Mouse (Mus musculus) mesoderm, embryonic 11.5 days (tissue): Measurements from ENCODE around the gene Epn3.
A peak's percentile ranks its signal among the peaks of the same experiment; 100 is the strongest.

Experiments used
- DNase-seq: peaks from one replicate; pipeline ENCODE4 v3.0.0-alpha.2; 2012; ENCODE audit warnings: low read depth, low spot score

The Epn3 gene

DNA sequence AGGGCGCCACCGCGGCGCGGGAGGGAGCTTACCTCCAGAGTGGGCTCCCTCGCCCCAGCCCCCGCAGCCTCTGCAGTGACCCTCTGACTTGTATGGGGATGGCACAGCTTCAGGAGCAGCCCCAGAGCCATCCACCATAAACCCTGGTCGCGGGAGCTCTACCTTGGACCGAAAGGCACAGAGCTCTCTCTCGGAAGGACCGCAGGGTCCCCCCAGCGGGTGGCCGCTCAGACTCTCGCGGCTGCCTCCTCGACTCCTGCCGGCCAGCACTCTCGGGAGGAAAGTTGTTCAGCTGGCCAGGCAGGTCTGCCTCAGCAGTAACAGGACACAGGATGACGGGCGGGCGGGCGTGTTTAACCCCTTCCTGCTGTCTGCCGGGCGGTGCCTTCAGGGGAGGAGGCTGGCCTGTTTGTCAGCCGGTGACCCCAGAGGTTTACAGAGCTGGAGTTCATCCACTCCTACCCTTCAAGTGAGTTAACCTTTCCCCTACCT, at the start of gene Epn3:
Gene Epn3 (minus strand): TSS at position 314 of the 492 bp plus-strand sequence.
- peak; percentile 46 for DNase-seq

DNA sequence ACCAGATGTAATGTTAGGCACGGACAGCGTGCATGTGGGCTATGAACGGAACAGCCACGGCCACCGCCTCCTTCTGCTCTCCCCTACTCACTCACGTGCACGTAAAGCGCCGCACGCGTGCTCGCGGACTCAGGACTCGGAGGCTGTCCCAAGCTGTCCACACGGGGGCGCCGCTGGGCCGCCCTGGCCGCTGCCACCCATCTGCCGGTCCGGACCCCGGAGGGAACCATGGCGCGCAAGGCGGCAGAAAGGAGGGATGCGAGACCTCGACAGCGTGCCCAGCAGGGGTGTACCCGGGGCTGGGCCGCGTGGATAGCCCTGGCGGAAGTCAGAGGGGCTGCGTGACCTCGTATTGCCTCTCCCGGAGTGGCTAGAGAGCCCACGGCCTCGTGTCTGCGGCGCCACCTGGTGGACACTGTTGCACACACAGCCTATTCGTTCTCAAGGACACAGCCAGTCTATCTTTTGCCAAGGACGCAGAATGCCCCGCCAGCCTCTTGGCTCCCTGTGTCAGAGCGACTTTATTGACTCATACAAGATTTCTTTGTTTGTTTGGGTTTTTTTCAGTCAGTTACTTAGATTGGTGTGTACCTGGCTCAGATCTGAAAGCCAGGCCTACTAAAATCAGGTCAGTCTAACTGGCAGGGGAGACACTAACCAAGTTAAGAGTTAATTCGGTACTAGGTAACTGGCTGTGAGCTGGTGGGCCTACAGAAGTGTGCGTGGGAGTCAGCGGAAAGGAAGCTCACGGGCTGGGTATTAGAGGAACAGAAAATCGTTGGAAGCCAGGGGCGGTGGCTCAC, 49.3 kb upstream of the Epn3 start, which contains the start of gene Rsad1:
Gene Rsad1 (minus strand): TSS at position 368 of the 803 bp plus-strand sequence.
- DNase-seq, result peak; percentile 94

DNA sequence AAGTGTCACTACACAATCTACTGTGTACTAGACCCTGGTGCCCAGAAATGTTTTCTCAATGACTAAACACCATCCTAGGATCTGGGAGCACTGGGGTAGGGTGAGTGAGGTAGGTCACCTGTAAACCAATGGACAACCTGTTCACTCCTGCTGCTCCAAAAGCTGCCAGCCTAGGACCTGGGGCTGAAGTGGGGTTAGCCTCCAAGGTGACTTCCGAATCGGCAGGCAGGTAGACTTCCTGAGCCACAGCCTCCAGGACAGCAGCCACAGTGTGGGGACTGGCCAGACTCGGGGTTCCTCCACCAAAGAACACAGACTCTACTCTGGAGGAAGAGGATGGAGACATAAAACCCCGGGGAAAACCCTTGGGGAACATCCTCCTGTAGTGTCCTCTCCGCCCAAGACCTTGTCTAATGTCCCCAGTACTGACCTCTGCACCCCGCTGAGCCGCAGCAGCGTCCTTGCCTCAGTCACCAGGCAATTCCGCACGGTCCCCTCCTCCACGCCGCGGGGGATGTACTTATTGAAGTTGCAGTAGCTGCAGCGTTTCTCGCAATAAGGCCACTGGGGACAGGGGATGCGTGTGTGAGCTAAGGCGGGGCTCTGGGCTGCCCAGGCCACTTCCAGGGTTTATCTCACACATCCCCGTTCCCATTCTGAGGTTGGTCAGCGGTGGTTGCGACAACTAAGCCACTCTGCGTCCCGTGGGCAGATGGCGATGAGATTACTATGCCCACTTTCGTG, 48.4 kb upstream of the Epn3 start:
- peak; percentile 47 for DNase-seq

DNA sequence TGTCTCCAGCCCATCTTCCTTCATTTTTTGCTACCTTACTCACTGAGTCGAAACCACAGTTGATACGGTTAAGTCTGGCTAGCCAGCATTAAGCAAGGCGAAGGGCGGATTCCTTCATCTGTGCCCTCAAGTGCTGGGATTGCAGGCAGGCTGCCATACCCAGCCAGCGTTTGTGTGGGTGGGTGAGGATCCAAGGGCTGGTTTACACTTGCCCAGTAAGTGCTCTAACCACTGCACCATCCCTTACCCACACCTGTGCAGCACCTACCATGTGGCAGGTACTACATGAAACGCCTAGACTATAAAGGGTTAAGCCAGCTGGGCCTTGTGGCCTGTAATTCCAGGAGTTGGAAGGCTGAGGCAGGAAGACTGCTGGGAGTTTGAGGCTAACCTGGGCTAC, 47.5 kb upstream of the Epn3 start:
- no peak for DNase-seq

DNA sequence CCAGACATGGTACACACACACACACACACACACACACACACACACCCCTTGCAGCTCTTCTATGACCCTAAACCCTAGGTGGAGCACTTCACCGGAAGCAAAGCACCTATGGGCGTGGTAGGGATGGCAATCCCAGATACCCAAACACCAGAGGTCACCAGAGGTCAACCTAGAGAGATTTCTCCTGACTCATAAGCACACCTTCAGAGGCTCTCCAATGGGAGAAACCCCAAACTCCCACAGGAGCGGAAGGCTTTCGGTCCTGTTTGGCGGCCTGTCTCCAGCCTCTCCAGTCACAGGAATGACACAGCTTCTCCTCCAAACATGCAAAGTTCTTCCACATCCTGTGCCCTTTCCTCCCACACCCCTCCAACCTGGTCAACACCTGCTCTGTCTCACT, 46.6 kb upstream of the Epn3 start:
- DNase-seq, result no peak

DNA sequence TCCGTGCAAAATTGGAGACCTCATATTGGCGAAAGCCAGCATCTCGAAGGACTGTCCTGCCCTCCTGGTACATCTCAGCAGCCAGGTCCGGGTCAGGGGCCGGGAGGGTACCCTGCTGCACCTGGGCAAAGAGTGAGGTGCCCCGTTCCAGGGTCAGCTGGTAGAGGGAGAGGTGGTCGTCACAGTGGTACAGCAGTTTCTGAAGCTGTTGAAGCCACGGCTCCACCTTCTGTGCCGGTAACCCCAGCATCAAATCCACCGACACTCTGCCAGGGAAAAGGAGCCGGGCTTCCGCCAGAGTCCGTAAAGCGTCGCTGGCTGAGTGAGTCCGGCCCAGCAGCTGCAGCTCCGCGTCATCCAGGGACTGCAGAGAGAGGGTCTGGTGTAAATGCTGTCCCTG, 44.6 kb upstream of the Epn3 start:
- DNase-seq, result no peak

DNA sequence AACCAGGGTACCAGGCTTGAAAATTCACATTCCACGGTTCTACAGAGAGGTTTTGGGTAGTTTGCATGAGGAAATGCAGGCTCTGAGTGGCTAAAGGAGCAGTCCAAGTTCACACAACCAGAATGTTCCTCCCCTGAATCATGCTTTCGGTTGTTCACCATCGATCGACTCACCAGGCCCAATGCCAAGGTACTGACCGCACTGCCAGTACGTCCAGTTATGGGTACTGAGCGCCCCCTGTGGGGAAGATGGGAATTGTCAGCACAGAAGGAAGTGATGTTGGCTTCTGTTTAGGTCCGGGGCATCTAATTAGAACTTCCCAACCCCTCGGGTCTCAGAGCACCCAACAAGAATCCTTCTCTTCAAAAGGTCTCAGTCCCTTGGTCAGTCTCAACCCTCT, 44.2 kb upstream of the Epn3 start:
- peak; percentile 63 for DNase-seq

DNA sequence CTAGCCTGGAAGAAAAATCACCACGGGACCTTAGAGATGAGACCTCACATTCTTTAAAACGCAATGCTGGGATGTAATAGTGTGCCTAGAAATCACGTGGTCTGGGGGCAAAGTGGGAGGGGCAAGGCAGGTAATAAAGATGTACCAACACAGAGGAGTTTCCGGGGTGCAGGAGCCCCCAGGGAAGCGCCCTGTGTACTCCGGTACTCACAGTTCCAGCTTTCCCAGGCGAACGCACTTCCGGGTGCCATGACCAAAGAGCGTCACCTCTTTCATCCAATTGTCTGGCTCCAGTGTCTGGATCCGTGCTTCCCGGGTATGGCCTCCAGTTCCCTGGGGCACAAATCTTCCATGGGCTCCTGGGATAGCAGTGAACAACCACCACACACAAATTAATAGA, 43.6 kb upstream of the Epn3 start:
- no peak for DNase-seq

DNA sequence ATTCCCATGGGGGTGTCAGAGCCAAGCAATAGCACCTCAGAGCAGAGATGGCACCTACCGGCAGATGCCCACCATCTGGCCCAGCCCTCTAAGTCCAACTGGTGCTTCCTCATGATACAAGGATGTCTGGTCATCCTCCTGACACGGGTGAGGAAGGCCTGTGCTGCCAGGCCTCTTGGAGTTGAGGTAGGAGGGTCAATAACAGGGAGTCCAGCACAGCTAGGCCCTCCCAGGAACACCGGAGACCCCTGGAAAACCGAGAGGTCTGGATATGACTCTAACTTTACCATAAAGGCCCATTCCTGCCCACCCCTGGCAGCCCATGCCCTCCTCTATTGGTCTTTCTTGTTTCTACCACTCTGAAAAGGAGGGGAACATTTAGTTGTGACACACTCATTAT, 42.6 kb upstream of the Epn3 start:
- no peak for DNase-seq

DNA sequence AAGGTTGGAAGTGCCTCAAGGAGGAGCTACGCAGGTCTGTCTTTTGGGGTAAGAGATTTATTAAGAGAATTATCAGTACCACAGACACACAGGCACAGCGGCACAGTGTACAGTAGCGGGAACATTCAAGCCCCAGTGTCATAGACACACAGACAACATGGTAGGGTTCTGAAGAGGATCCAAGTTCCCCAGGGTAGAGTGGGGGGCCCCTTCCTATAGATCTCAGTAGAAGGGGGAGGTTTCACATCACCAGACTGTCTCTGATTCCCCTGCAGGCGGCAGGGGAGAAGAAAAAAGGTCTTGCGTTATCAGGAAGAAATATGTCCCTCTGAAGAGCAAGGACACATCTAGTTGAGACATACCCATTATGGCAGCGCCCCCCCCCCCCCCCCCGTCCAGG, 40.0 kb upstream of the Epn3 start:
- DNase-seq, result no peak

DNA sequence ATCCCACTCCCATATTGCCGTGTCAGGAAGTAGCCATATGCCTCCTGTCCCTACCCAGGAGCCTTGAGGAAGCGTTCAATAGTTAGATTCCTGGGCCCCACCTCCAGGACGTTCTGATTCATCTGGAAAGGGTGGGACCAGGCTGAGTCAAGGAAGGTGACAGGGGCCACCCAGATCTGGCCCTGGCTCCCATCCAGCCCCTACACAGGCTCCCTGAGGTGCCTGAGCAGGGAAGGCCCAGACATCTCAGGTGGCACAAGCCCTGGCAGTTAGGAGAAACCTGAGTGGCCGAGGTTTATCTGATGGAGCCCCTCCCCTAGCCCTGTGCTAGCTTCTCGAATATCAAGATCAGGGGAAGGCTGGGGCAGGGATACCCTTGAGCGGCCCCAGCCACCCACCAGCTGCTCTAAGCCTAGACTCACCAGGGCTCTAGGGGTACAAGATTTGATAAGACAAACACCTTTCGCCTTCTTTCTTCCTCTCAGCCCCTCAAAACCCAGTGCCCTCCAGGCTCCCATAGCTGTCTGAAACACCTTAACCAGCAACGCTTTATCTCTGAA, 39.0 kb upstream of the Epn3 start:
- DNase-seq, result no peak

DNA sequence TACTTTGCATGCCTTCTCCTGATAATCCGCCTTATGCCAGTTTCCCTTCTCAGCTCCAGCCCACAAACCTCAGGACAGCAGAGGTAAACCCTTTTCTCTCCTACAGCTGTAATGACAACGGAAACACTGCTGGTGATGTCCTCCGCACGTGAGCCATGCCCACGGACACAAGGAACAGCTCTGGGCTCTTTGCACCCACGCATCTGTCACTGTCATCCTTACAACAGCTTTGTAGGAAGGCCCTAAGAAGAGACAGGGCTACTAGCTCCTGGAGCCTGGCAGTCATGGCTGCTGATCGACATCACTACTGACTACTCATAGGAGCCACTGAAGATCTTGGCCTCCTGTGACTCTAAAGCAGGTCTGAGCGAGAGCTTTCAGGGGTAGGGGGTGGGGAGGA, 33.4 kb upstream of the Epn3 start:
- DNase-seq, result no peak

DNA sequence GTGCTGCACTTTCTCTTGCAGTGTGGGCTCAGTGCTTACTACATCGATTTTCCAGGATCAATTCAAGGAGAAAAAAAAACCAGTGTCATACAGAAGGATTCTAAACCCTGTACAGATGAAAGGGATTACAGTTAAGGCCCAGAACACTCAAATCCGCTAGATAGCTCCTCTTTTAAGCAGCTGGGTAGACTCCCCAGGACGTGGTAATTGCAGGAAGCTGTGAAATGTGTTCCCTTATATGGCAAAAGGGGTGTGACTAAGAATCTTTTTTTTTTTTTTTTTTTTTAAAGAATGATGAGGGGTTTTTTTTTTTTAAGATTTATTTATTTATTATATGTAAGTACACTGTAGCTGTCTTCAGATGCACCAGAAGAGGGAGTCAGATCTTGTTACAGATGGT, 29.1 kb upstream of the Epn3 start:
- DNase-seq, result no peak

DNA sequence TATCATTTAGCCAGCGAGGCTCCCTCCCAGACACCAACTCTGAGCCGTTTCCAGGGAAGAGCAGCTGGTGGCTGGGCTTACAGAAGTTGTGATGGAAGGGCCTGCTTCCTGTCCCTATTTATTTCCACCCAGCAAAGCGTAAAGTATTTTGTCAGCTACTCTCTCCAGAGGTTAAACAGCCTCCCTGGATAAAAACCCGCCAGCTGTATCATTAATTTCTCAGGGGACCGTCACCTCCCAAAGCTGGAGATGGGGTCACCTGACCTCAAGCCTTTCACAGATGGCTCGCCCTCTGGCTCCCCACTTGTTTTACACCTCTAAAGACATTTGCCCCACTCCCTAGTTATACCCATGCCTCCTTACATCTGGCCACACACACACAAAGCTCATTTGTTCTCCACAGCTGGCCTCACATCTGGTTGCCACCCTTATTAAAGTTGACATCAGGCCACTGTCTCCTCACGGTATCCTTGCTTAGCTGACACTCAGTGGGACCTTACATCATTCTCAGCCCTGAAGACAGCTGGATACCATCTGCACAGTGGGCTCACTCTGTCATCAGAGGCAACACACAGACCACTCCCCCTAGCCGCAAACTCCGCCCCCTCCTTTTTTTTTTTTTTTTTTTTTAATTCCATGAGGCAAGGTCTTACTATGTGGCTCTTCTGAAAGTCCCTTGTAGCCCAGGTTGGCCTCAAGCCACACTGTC, 26.6 kb upstream of the Epn3 start:
- peak; percentile 70 for DNase-seq

DNA sequence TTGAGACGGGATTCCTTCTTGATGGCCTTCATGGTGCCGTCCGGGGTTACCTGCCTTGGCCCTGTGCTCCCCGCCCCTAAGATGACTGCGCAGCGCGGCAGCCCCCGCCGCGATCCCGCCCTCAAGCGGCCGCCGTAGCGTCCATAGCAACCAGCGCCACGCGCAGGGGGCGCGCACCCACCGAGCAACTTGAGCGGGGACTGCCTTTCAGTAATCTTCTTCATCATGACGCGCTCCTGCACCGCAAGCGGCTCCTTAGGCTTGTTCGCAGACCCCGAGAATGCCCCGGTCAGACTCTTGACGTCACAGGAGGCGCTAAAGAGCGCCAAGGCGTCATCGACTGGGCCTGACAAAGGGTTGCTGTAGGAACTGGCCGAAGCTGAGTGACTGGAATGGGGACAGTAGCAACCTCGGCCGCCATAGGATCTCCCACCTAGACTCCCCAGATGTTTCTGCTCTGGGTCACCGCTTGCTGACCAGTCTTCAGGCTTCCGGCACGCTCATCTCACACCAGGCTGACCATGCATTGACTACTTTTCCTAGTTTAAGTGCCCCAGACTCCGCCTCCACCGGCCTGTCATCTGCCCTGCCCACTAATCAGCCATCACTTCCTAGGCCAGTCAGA, 21.6 kb upstream of the Epn3 start, which contains the start of gene Mycbpap:
Gene Mycbpap (minus strand): TSS at position 524 of the 625 bp plus-strand sequence.
- peak; percentile 86 for DNase-seq

DNA sequence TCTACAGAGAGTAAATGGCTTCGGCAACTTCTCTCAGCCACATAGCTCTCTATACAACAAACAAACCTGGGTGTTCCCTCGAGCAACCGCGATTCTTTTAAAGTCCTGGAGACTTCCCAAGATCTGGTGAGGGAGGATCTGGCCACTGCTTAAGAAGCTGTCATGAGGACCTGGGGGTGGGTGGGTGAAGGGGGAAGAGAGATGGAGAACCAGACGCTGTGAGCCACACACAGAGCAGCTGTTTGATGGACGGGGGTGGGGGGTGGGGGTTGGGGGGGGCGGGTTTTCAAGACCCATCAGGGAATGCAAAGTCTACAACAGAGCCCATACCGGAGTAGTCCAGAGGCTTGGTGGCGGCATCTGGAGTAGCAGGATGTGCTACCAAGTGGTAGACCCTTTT, 13.7 kb upstream of the Epn3 start:
- DNase-seq, result no peak

DNA sequence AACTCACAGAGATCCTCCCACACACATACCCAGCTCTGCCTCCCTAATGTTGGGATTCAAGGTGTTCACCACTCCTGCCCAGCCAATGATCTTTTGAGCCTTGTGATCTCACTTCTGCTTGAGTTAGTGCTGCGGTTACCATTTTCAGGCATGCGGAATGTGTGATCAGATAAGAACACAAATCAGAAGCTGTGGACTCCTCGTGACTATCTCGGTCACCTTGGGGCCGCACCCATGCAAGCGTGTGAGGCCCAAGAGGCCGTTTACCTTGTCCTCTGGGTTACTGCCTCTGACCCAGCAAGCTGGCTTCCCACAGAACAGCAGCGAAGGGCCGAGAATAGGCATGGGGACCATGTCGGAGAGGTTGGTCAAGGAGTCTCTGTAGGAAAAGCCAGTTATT, 9.2 kb upstream of the Epn3 start:
- DNase-seq, result no peak

DNA sequence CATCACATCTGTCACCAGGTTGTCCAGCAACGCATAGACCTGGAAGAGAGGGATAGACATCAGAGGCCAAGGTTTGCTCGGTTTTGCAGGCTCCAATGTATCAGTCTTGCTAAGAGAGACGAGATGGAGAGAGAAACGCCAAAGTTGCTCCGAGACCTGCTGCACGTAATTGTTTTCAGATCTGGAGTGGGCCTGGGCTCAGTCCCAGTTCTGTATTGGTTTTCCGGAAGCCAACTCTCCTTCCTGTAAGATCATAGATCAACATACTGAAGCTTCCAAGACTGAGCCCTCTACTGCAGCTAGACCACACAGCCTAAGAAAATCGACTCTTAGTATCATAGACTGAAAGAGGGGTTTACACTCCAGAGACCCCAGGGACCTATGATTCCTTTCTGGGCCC, 1.7 kb upstream of the Epn3 start:
- DNase-seq, result no peak

DNA sequence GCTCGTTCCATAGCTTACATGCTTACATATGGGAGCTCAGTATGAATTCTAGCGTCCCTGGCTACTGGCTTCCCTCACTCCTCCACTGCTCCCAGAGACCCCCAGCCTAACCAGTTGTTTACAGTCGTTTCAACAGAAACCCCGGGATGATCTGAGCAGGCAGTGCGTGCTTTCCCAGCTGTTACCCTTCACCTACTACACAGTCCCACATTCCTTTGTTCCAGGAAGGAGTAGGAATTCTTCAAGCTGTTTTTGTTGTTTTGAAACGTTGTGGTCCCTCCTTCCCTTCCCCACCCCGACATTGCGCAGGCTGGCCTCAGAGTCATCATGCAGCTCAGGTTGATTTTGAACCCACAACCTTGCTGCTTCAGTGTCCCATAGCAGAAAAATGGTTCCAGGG, 588 bp upstream of the Epn3 start:
- no peak for DNase-seq

DNA sequence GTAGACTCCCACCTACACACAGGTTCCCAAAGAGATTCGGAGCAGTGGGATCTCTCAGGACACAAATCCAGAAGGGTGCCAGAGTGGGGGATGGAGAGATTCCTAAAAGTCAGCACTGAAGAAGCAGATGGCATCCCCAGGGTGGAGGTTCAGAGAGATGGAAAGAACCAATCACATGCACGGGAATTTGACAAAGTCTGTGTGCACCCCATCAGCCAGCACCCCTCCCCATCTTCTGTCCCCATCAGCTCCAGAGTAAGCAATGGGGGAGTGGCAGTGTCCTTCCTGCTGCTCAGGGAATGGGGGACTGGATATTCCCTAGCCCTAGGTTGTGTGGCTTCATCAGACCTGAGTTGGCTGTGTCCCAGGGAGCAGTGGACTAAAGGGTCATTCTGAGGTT, 739 bp downstream of the Epn3 start:
- DNase-seq, result no peak
